Mouse (Mus musculus): ENCODE results near the gene Rai1. TPM values are rescaled to one million over a fixed set of nuclear protein-coding genes. Genes with fewer than 3 reads are reported as not detected.

The Rai1 gene
- total RNA-seq, 2 experiments from 2014 or later = 35.2 to 42.3 TPM

DNA sequence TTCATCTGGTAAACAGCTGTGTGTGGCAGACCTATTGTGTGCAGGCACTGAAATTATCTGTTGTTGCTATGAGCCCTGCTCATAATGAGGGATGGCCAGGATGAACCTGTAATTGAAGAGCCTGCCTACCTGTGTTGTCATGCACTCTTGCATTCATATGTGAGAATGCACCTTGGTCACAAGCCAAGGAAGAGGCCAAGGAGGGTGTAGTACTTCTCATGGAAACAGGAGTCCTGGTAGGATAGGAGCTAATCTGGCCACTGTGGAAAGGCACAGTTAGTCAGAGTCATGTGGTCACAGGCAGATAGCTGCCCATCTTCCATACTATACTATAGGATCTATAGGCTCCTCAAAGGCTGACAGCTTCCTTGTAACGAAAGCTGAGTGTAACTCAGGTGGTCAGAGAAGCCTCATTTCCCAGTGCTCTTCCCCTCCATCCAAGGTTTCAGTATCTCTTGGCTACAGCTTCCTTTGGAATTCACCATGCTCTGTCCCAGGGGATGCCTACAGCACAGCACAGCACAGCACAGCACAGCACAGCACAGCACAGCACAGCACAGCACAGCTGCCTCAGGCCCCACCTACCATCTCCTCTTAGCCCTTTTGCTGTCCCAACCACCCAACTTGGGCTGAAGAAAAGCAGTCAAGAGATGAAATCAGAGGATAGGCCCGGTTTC, 15.9 kb downstream of the Rai1 start:
- no peak for DNase-seq (ENCODE audit: low spot score in 2 of 2)

DNA sequence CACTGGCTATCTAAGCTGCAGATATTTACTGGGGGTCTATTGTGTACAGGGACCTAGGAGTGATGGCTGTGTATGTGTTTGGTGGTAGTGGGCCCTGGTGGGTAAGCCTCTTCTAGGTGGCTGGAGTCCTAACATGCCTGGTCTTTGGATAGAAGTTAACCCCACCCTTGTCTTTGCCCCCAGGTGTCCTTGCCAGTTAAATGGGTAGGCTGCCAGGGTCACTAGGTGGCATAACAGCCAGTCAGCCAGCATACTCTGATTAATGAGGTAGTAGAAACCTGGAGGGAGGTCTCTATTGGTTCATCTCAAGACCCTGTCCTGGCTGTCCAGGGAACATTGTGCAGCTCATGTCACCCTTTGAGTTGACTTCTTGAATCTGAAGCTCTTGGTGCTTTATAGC, 17.8 kb downstream of the Rai1 start:
- DNase-seq (ENCODE audit: low spot score in 2 of 2) = no peak

DNA sequence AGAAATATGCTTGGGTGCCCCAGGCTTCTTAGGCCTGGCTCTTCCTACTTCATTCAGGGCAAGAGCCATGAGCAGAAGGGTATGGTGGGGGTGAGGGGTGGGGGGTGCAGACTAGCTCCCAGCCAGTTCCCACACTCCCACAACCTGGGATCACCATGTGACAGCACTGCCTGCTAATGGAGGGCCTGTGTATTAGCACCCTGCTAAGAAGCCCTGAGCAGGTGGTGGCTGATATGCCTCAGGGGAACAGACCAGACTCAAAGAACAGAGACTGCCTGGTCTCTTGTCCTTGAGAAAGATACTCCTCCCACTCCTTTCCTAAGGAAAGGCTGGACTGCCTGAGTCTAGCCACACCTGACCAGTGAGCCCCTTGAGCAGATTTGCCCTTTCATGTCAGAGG, 22.2 kb downstream of the Rai1 start:
- no peak for DNase-seq (ENCODE audit: low spot score in 2 of 2)

GRCm38 (mm10) chr11:60127863-60128512, 23.2 kb downstream of the Rai1 start:
- DNase-seq (ENCODE audit: low spot score in 2 of 2) = no peak

DNA sequence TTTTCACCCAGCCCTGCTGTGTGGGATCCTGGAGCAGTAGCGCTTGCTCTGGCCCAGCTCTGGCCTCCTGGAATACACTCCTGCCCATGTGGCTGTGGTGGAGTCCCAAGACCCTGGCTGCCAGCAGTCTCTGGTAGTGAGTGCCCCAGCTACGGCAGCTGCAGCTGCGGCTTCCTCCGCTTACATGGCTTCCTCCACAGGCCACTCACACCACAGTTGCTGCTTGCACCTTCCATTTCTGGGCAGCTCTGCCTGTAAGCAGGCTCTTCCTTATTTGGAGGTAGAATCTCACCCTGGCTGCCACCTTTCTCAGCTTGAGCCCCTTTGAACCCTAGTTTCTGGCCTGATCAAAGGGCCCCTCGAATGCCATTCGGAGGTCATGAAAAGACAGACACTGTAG, 25.7 kb downstream of the Rai1 start:
- no peak for DNase-seq (ENCODE audit: low spot score in 2 of 2)

DNA sequence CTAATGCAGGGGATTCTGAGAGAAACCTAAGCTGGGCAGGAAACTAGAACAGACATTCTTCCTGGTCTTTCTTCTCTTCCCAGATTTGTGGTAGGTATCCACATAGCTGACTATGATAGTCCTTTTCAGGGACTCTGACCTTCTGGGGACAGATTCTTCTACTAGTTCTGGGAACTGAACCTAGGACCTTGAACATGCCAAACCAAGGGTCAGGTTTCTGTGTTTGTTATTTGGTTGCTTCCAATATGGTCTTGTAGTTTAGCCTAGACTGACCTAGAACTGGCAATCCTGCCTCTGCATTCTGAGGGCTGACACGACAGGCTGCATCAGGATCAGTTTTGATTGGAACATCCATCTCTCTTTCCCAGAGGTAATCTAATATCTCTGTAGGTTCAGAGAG, 27.2 kb downstream of the Rai1 start:
- no peak for DNase-seq (ENCODE audit: low spot score in 2 of 2)

GRCm38 (mm10) chr11:60136491-60136890, 31.7 kb downstream of the Rai1 start:
- DNase-seq (ENCODE audit: low spot score in 2 of 2) = no peak

GRCm38 (mm10) chr11:60137170-60137569, 32.4 kb downstream of the Rai1 start:
- no peak for DNase-seq (ENCODE audit: low spot score in 2 of 2)

GRCm38 (mm10) chr11:60139141-60139733, 34.4 kb downstream of the Rai1 start:
- no peak for DNase-seq (ENCODE audit: low spot score in 2 of 2)

GRCm38 (mm10) chr11:60139734-60140371, 35.0 kb downstream of the Rai1 start:
- DNase-seq (ENCODE audit: low spot score in 2 of 2) = peak; percentile 45 to 49

DNA sequence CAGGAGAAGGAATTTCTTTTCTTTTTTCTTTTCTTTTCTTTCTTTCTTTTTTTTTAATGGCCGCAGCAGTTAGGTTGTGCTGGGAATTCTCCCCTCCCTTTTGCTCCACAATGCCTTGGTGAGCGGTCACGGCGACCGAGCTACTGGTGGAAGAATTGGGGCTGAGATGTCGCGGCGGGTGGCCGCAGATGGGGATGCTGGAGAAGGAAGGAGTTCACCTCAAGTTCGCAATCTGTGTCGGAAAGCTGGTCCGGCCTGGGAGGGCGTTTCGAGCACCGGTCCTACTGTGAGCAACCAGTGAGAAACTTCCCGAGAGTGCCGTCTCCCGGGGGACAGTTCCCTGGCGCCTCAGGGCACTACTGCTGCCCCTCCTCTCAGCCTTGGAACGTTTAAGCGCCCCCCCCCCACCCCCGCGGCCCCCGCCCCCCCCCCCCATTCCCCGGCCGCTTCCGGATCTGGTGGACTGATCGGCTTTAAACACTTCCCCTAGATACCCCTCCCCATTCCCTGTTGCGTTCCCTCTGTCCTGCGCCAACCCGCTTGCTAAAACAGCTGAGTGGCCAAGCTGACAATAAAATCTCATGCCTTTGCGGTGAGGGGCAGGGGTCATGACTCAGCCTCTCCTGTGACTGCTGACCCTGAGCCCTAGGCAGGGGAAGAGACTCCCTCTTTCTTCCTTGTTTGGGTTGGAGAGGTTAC, 35.9 kb downstream of the Rai1 start:
- peak in 1 of 2 experiments; percentile 43 for DNase-seq (ENCODE audit: low spot score in 2 of 2)

DNA sequence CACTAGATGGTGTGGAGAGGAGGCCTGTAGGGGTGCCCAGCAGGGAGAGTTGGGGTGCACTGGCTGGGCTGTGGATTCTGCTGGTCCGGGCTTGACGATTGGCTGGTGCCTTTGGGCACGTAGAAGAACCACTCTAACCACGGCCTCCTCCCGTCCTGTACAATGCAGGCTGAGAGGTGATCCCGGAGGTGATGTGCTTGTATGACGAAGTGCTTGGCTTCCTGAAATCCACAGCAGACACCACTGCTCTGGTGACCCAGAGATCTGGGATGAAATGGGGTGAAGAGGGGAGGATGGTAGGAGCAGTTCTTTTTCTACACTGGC, 36.4 kb downstream of the Rai1 start:
- no peak for DNase-seq (ENCODE audit: low spot score in 2 of 2)

GRCm38 (mm10) chr11:60143086-60143485, 38.3 kb downstream of the Rai1 start:
- no peak for DNase-seq (ENCODE audit: low spot score in 2 of 2)

DNA sequence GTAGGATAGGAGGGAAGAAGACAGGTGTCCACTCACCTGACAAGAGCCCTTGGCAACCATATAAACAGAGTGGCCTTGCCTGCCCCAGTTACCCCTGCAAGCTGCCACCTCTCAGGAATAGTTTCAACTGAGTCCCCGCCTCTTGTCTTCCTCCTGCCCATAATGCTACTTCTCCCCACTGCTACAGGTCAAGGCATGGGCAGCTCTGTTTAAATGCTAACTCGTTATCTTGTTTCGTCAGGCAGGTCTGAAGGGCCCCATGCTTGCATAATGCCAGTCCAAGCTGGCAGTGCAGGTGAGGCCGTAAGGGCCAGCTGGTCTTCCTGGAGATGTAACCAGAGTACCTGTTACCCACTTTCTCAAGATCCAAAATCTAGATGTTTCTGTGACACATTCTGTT, 41.4 kb downstream of the Rai1 start:
- DNase-seq (ENCODE audit: low spot score in 2 of 2) = no peak

DNA sequence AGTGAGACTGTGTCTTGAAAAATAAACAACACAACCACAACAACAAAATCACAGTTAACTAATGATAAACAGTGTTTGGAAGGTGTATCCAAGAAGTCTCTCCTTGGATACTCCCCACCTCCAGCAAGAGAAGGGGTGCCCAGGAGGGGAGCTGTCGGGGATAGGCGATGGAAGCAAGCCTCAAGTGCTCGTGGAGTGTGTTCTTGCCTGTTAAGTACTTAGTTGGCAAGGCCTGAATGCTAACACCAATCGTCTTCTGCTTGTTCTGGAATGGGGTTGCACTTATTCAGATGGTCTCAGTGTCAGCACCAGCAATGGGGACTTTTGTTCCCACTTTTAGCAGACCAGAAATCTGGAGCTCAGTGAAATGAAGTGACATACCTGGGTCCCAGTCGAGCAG, 43.8 kb downstream of the Rai1 start:
- no peak for DNase-seq (ENCODE audit: low spot score in 2 of 2)

GRCm38 (mm10) chr11:60149086-60149485, 44.3 kb downstream of the Rai1 start:
- DNase-seq (ENCODE audit: low spot score in 2 of 2) = no peak

- DNase-seq (ENCODE audit: low spot score in 2 of 2) = no peak
Observed at GRCm38 (mm10) chr11:60150677-60151076, 45.9 kb downstream of the Rai1 start.

DNA sequence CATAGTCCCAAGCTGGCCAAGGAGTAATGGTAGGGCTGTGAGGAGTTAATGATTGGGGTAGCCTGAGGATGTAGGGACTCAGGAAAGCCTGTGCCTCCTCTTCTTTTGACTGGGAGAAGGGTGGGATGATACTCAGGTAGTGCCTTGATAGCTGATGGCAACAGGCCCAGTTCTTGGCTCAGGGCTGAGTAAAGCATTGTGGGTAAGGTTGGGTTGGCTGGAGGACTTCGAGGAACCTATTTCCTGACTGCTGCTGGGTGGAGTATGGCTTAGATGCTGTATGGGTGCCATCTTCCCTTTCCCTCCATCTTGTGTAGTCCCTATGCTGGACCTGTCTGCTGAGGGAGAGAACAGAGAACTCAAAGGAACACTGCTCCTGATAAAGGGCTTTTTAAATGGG, 47.5 kb downstream of the Rai1 start:
- DNase-seq (ENCODE audit: low spot score in 2 of 2) = no peak

DNA sequence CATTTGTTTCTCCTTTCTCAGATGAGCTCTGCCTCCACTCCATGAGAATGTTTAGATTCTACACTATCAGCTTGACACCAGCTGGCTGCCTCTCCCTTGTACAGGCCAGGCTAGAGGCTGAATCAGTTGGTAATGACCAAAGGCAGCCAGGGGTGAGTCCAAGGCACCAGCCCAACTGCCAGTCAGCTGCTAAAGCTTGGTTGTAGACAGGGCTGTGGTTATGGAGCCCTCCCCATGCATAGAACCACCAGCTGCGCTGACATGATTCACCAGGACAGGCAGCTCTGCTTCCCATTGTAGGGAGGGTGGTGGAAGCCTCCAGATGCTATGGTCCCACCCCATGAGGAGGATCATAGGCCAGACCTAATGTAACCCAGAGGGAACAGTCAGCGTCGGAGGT, 49.1 kb downstream of the Rai1 start:
- no peak for DNase-seq (ENCODE audit: low spot score in 2 of 2)

- DNase-seq (ENCODE audit: low spot score in 2 of 2) = no peak
Observed at GRCm38 (mm10) chr11:60155690-60156089, 50.9 kb downstream of the Rai1 start.

GRCm38 (mm10) chr11:60158271-60158670, 53.5 kb downstream of the Rai1 start:
- no peak for DNase-seq (ENCODE audit: low spot score in 2 of 2)

DNA sequence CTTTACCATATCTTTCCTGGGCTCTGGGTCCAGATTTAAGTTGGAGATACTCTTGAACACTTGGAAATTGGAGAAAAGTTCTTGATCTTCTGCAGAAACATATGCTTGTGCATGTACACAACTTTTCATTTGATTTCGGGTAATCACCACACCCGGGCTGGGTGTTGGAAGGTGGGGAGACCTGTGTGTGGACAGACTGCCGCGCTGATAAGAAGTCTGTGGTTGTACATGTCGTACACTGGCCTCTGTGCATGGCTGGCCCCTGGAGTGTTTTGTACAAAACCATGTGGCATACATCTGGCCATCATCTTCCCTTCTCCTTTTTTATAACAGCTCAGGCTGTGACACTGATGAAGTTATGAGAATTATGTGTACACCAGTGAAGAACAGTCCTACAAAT, 55.1 kb downstream of the Rai1 start:
- no peak for DNase-seq (ENCODE audit: low spot score in 2 of 2)
